Mouse (Mus musculus) neural tube, embryonic 12.5 days (tissue): ENCODE measurements around the gene Mrpl24. TPM values are rescaled to one million over a fixed set of nuclear protein-coding genes. Genes with fewer than 3 reads are reported as not detected.

ENCODE experiments used
- ATAC-seq: fragments of 200-750 bp; cut with Nextera tagmentation; 2 replicates; pipeline ENCODE4 v1.8.0; 2017; ENCODE audit warnings: low read depth, mild to moderate bottlenecking, moderate TSS enrichment, moderate library complexity; ENCODE audit not compliant: low FRiP score
- H3K27ac ChIP-seq: fragments of 300-500 bp; sonication (generic); 2 replicates; pipeline ENCODE4 v1.5.1; 2016
- H3K27me3 ChIP-seq: fragments of 300-500 bp; sonication (generic); replicated peaks from 2 replicates; pipeline ENCODE4 v1.6.1; 2016; ENCODE audit warnings: mild to moderate bottlenecking
- H3K36me3 ChIP-seq: fragments of 300-500 bp; sonication (generic); 2 replicates; pipeline ENCODE4 v1.6.1; 2016; ENCODE audit warnings: mild to moderate bottlenecking
- H3K4me1 ChIP-seq: fragments of 300-500 bp; sonication (generic); 2 replicates; pipeline ENCODE4 v1.6.1; 2016
- H3K4me2 ChIP-seq: fragments of 300-500 bp; sonication (generic); replicated peaks from 2 replicates; pipeline ENCODE4 v1.6.1; 2016; ENCODE audit warnings: mild to moderate bottlenecking
- H3K4me3 ChIP-seq: fragments of 300-500 bp; sonication (generic); 2 replicates; pipeline ENCODE4 v1.5.1; 2016
- H3K9ac ChIP-seq: fragments of 300-500 bp; sonication (generic); 2 replicates; pipeline ENCODE4 v1.6.1; 2016; ENCODE audit warnings: mild to moderate bottlenecking
- H3K9me3 ChIP-seq: fragments of 300-500 bp; sonication (generic); 2 replicates; pipeline ENCODE4 v1.6.1; 2016; ENCODE audit warnings: mild to moderate bottlenecking
- WGBS: fragments of 180-500 bp; shearing (Covaris S2); methylation state at CpG from one replicate; pipeline ENCODE4 v1.1.7; 2016; 5-methylcytosine and 5-hydroxymethylcytosine counted together
- polyA plus RNA-seq: library from polyadenylated mRNA; unstranded; fragments of >200 nt; fragmentation: Nextera tagmentation; extraction: Ambion mirVana; gene quantifications from 2 replicates; pipeline ENCODE4 v1.2.1, GENCODE M21; 2016

Mrpl24 gene
- polyA plus RNA-seq, 1 experiment from 2014 or later: 81.7 TPM

GRCm38 (mm10) chr3:87972203-87972664 is 52.9 kb downstream of the Mrpl24 start:
- Histone ChIP-seq H3K27me3 (no peaks in the 10 kb centered on the region), H3K9ac (peak overlapping the region; percentile 92), H3K4me2 (peak overlapping the region; percentile 94), H3K4me3 (peak overlapping the region; percentile 78), H3K4me1 (peaks cover 51% of the 10 kb centered on the region), H3K36me3 (peaks cover 20% of the 10 kb centered on the region), H3K27ac (peak overlapping the region; percentile 75; the same call in 1 of the 2 replicates), H3K9me3 (no peaks in the 10 kb centered on the region)
- 0% methylated on average over 8 of the region's 8 CpGs for WGBS
- ATAC-seq: peak; percentile 22

GRCm38 (mm10) chr3:87972776-87973175 is 53.5 kb downstream of the Mrpl24 start:
- peaks cover 51% of the 10 kb centered on the region for H3K4me1 ChIP-seq
- H3K36me3 ChIP-seq: peaks cover 25% of the 10 kb centered on the region
- H3K27me3 ChIP-seq: no peaks in the 10 kb centered on the region
- H3K9me3 ChIP-seq: no peaks in the 10 kb centered on the region
- no peak for ATAC-seq
- WGBS: 17% methylated on average over 5 of the region's 5 CpGs
- H3K4me2 ChIP-seq: peak overlapping the region; percentile 94
- H3K4me3 ChIP-seq: peak overlapping the region; percentile 78
- peak overlapping the region; percentile 92 for H3K9ac ChIP-seq
- H3K27ac ChIP-seq: peak overlapping the region; percentile 75

Other genes starting within 250 kb of the Mrpl24 start
- gene Lrrc71, start 170.9 kb upstream of the Mrpl24 start, polyA plus RNA-seq: 0.33 and 0.53 TPM in 2 replicates
- gene Ntrk1, start 124.3 kb upstream of the Mrpl24 start, polyA plus RNA-seq: 93.8 and 141 TPM in 2 replicates
- 1.4 and 1.9 TPM in 2 replicates for gene Insrr, start 122.6 kb upstream of the Mrpl24 start, polyA plus RNA-seq
- 11.7 and 12.4 TPM in 2 replicates for gene Pear1, start 95.2 kb upstream of the Mrpl24 start, polyA plus RNA-seq
- gene Sh2d2a, start 72.8 kb upstream of the Mrpl24 start, polyA plus RNA-seq: not detected in 2 replicates
- 14.3 and 15.4 TPM in 2 replicates for gene Prcc, start 33.9 kb upstream of the Mrpl24 start, polyA plus RNA-seq
- gene Hdgf, start 13.2 kb upstream of the Mrpl24 start, polyA plus RNA-seq: 225 and 233 TPM in 2 replicates
- gene Isg20l2, start 10.8 kb downstream of the Mrpl24 start, polyA plus RNA-seq: 60.7 and 64.1 TPM in 2 replicates
- gene Rrnad1, start 11.2 kb downstream of the Mrpl24 start, polyA plus RNA-seq: 22.2 TPM in 2 replicates
- gene Crabp2, start 29.2 kb downstream of the Mrpl24 start, polyA plus RNA-seq: 372 and 405 TPM in 2 replicates
- 140 and 169 TPM in 2 replicates for gene Nes, start 51.6 kb downstream of the Mrpl24 start, polyA plus RNA-seq
- 2.4 and 4.1 TPM in 2 replicates for gene Bcan, start 80.7 kb downstream of the Mrpl24 start, polyA plus RNA-seq
- gene Hapln2, start 108.1 kb downstream of the Mrpl24 start, polyA plus RNA-seq: 0.24 and 0.60 TPM in 2 replicates
- gene Gpatch4, start 123.6 kb downstream of the Mrpl24 start, polyA plus RNA-seq: 28.9 and 29.1 TPM in 2 replicates
- 129 and 141 TPM in 2 replicates for gene Naxe, start 139.0 kb downstream of the Mrpl24 start, polyA plus RNA-seq
- not detected in 2 replicates for gene Ttc24, start 158.8 kb downstream of the Mrpl24 start, polyA plus RNA-seq
- gene Iqgap3, start 162.5 kb downstream of the Mrpl24 start, polyA plus RNA-seq: 14.1 and 14.3 TPM in 2 replicates
- gene Mef2d, start 222.9 kb downstream of the Mrpl24 start, polyA plus RNA-seq: 17.6 and 19.8 TPM in 2 replicates